In the genomic region with DNA sequence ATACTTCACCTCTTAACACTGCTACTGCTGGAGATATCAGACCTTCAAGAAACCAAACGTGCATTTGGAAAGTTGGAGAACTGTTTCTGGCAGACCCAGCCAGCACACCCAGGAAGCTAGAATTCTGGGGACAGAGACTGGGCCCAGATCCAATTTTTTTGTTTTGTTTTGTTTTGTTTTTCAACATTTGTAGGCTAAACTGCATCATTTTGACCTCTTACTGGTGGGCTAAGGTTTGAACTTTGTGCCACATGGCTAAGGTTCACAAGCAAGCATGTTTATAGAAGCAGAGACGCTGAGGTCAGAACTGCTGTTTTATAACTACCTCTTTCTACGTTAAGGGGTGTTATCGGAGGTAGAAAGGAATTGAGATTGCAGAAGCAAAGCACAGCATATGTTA, we compare ENCODE assay signal across 12 mouse cellular contexts.
"Had no signal": no experiment of that assay in that cellular context is flagged by ENCODE, and none has a peak within 500 bp of the region (broad histone marks: within the 10 kb centered on the region; RNA-seq: fewer than 3 reads in every experiment).

No protein-coding gene starts in this region.

- H3K9ac ChIP-seq: limb, embryonic 12.5 days; midbrain, embryonic 12.5 days had no signal

- H3K4me3 ChIP-seq: limb, embryonic 12.5 days; megakaryocyte, embryonic 14.5 days; midbrain, embryonic 12.5 days had no signal

- H3K27ac ChIP-seq: hindbrain, postnatal 0 days; kidney, postnatal 0 days; limb, embryonic 12.5 days; macrophage; midbrain, embryonic 12.5 days; stomach, postnatal 0 days had no signal

- H3K4me2 ChIP-seq: limb, embryonic 12.5 days; liver, embryonic 11.5 days; midbrain, embryonic 12.5 days had no signal

- ATAC-seq: hindbrain, postnatal 0 days; midbrain, embryonic 16.5 days had no signal

- H3K9me3 ChIP-seq: limb, embryonic 12.5 days; megakaryocyte, embryonic 14.5 days; midbrain, embryonic 12.5 days had no signal

- DNase-seq: layer of hippocampus, adult 9-11 months; layer of hippocampus, postnatal 36 days; thymus, postnatal 4 days had no signal

- H3K36me3 ChIP-seq: limb, embryonic 12.5 days; midbrain, embryonic 12.5 days had no signal

- H3K27me3 ChIP-seq: megakaryocyte, embryonic 14.5 days; midbrain, embryonic 12.5 days had no signal
